Mouse (Mus musculus) myocyte (in vitro differentiated cells): ENCODE results near the gene Rpl23.
A peak's percentile ranks its signal among the peaks of the same experiment; 100 is the strongest.

Experiments
- MYOD1 ChIP-seq, 3 experiments: IDR thresholded peaks; one replicate each; pipeline ENCODE4 v1.6.1; 2011; ENCODE audit warnings: control low read depth in 2 of 3, low read depth in 2 of 3, mild to moderate bottlenecking in 2 of 3, moderate library complexity in 1 of 3; ENCODE audit not compliant: insufficient read length in 2 of 3, control insufficient read depth in 1 of 3
- POLR2A ChIP-seq: IDR thresholded peaks from one replicate; pipeline ENCODE4 v1.6.1; 2011; ENCODE audit warnings: low read depth, mild to moderate bottlenecking, control low read depth, moderate library complexity; ENCODE audit not compliant: insufficient read length

DNA sequence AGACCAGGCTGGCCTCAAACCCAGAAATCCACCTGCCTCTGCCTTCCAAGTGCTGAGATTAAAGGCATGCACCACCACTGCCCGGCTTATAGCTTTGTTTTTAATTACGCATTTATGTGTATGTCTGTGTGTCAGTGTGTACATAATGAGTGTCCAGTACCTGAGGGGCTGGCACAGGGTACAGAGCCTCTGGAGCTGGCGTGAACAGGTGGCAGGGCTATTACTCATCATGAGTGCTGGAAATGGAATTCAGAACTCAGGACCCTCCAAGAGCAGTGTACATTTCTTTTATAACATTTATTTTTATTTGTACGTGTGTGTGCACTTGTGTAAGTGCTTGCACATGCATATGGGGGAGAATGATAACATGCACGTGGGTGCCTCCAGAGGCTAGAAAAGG lies 45.6 kb downstream of the Rpl23 start:
- TF ChIP-seq POLR2A (no peak), MYOD1 (IDR thresholded peaks at IDR 0.05; ENCODE audit: control insufficient read depth in 1 of 3, insufficient read length in 2 of 3, low read depth in 2 of 3) (peak in 1 of 3 experiments; percentile 64)
